Mouse (Mus musculus): ENCODE results near the gene Midn. TPM values are rescaled to one million over a fixed set of nuclear protein-coding genes. Genes with fewer than 3 reads are reported as not detected.

Midn gene
- polyA plus RNA-seq, 1 experiment from 2014 or later, result 19.4 TPM

DNA sequence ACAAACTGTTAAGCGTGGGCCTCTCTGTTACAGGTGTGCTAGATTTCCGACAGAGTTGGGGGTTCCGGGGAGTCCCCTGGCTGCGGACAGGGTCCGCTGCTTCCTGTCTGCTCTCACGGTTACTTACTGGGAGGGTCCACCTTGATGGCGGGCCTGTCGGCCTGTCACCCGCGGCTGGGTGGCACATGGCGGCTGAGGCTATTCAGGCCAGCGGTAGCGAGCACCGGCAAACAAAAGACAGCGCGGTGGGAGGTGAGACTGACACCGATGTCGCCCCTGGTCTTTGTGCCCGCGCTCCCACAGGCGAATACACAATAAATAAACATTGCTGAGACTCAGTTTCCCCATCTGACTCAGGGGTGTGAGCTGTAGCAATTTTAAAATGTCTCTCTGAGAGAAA lies 41.9 kb downstream of the Midn start:
- peak overlapping the region; percentile 73 for H3K27ac ChIP-seq (replicated peaks)
- peaks cover 20% of the 10 kb centered on the region for H3K36me3 ChIP-seq
- no peaks in the 10 kb centered on the region for H3K9me3 ChIP-seq (replicated peaks)
- no peak for ATAC-seq (ENCODE audit: low FRiP score)
- H3K27me3 ChIP-seq (replicated peaks), result 0 out of 2 replicates have a peak, but pooled peaks cover 3% of the 10 kb centered on the region
- peaks cover 15% of the 10 kb centered on the region for H3K4me1 ChIP-seq
- peak overlapping the region; percentile 35 for H3K4me3 ChIP-seq (replicated peaks)
- WGBS, result 5% methylated on average over 21 of the region's 21 CpGs
- H3K9ac ChIP-seq (replicated peaks), result peak overlapping the region; percentile 33
- H3K4me2 ChIP-seq, result peak overlapping the region; percentile 57

DNA sequence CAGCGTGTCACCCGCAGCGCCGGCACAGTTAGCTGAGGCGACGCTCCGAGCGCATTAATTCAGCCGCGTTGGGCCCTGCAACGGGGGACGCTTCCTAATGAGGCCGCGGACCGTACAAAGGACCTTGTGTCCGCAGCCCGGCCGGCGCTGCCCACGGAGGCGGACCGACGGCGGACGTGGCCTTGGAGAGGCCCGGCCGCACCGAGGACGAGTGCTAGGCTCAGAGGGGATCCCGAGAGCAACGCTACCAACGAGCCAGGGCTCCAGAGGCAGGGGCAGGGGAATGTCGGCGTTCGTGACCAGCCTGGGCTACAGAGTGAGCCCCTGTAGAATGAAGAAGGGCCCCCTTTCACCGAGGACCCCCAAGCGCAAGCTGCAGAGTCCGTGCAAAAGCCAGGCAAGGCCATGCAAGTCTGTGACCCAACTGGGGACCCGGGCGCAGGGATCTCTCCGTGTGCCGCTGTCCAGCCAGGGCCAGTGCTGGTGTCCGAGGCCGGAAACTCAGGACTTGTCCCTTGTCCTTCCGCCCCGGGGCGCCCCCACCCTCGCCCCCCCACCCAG lies 42.5 kb downstream of the Midn start:
- peak; percentile 36; the same call in 1 of the 2 replicates for ATAC-seq (ENCODE audit: low FRiP score)
- Histone ChIP-seq H3K36me3 (peaks cover 20% of the 10 kb centered on the region), H3K4me3 (replicated peaks) (peak overlapping the region; percentile 35), H3K27me3 (replicated peaks) (0 out of 2 replicates have a peak, but pooled peaks cover 3% of the 10 kb centered on the region), H3K4me1 (peaks cover 15% of the 10 kb centered on the region), H3K9ac (replicated peaks) (peak overlapping the region; percentile 33), H3K4me2 (peak overlapping the region; percentile 57), H3K9me3 (replicated peaks) (no peaks in the 10 kb centered on the region), H3K27ac (replicated peaks) (peak overlapping the region; percentile 73)
- under 1% methylated on average over 47 of the region's 48 CpGs for WGBS

DNA sequence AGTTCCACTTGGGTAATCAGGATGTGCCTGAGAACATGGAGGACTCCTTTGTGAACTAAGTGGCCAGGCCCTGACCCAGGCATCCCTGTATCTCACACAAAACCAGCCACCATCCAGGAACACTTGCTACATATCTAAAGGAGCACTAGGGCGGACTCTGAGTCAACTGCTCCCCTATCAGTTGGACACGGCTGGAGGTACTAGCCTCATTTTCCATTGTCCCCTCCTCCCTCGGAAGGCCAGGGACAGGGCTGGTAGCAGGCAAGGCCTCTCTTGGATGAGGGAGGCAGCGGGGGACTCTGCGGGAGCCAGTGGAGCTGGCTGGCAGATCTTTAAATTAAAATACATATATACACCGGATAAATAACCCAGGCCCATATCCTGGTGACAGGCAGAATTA lies 45.9 kb downstream of the Midn start:
- H3K27ac ChIP-seq (replicated peaks), result no peak overlapping the region
- H3K4me3 ChIP-seq (replicated peaks), result no peak overlapping the region
- no peak overlapping the region for H3K4me2 ChIP-seq
- H3K9me3 ChIP-seq (replicated peaks), result no peaks in the 10 kb centered on the region
- H3K4me1 ChIP-seq, result peaks cover 15% of the 10 kb centered on the region
- ATAC-seq (ENCODE audit: low FRiP score), result no peak
- WGBS, result 74% methylated on average over 6 of the region's 6 CpGs
- H3K36me3 ChIP-seq, result peaks cover 3% of the 10 kb centered on the region; the same call in 1 of the 2 replicates
- 0 out of 2 replicates have a peak, but pooled peaks cover 3% of the 10 kb centered on the region for H3K27me3 ChIP-seq (replicated peaks)
- no peak overlapping the region for H3K9ac ChIP-seq (replicated peaks)

DNA sequence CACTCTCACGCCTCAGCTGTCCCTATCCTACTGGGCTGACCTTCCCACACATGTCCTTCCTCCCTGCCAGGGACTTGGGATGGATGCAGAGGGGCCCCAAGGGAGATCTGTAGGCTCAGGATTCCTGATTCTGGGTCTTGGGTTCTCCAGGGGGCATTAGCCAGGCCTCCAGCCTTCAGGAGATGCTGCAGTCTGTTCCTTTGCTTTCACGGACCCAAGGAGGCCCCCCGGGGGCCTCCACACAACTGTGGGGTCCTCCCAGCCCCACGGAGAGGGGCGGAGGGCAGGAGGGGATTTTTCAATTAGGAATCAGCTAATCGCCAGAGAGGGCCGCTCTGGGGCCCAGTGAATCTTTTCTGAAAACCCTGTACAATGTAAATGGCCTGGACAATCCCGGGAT lies 46.4 kb downstream of the Midn start:
- ATAC-seq (ENCODE audit: low FRiP score), result no peak
- H3K9me3 ChIP-seq (replicated peaks), result no peaks in the 10 kb centered on the region
- H3K36me3 ChIP-seq, result no peaks in the 10 kb centered on the region
- 54% methylated on average over 8 of the region's 8 CpGs for WGBS
- no peak overlapping the region for H3K9ac ChIP-seq (replicated peaks)
- no peak overlapping the region for H3K27ac ChIP-seq (replicated peaks)
- H3K4me2 ChIP-seq, result no peak overlapping the region
- no peaks in the 10 kb centered on the region for H3K27me3 ChIP-seq (replicated peaks)
- H3K4me3 ChIP-seq (replicated peaks), result no peak overlapping the region
- H3K4me1 ChIP-seq, result peaks cover 16% of the 10 kb centered on the region

DNA sequence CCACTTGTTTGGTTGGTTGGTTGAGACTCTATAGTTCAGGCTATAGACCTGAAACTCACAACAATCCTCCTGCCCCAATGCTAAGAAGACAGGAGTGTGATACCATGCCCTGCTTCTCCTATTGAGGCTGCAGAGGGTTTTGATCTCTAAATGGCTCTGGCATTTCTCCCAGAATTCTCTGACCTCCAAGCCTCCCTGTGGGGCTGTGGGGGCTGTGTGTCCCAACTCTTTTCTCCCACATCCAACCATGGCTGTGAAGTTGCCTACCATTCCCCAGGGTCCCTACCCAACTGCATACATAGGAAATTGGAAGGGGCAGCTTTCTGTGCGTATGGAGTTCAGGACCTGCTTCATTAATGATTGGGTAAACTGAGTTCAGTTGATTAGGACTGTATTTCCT lies 48.1 kb downstream of the Midn start:
- H3K27ac ChIP-seq (replicated peaks), result no peak overlapping the region
- H3K4me1 ChIP-seq, result 0 out of 2 replicates have a peak, but pooled peaks cover 3% of the 10 kb centered on the region
- 93% methylated on average over 1 of the region's 1 CpGs for WGBS
- no peaks in the 10 kb centered on the region for H3K36me3 ChIP-seq
- H3K9me3 ChIP-seq (replicated peaks), result no peaks in the 10 kb centered on the region
- H3K27me3 ChIP-seq (replicated peaks), result no peaks in the 10 kb centered on the region
- no peak for ATAC-seq (ENCODE audit: low FRiP score)
- H3K9ac ChIP-seq (replicated peaks), result no peak overlapping the region
- H3K4me2 ChIP-seq, result no peak overlapping the region
- H3K4me3 ChIP-seq (replicated peaks), result no peak overlapping the region

DNA sequence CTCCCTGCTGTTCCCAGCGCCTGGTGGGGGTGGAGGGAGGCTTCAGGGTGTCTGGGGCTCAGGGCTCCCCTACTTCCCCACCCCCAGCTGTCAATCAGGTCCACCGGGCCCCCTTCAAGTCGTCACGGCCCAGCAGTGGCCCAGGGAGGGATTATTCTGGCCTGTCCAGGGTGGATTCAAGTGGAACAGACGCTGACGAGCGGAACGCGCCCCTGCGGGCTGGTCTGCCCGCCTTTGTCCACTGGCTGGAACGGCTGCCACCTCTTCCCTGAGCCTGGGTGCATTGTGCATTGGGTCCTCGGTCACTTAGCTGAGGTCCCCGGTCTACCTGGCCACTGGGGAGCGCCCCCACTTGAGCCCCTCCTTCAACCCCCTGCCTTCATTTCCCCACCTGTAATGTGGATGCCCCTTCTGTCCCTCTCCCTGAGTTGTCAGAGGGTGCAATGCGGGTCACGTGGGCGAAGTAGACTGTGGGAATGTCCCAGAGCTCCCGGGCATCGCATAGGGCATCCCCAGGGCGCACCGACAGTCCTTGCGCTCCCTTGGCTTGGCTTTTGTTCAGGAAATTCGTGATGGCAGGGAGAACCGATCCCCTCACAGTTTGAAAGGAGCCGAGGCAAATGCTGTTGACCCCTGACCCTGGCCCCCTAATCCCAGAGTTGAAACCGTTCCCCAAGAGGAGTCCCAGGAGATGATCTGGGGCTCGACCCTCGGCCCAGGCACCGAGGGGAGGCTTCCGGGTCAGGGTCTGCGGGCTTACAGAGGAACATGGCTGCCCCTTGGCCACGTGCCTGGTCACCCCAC lies 48.9 kb downstream of the Midn start:
- H3K9me3 ChIP-seq (replicated peaks), result no peaks in the 10 kb centered on the region
- no peak overlapping the region for H3K4me3 ChIP-seq (replicated peaks)
- no peak for ATAC-seq (ENCODE audit: low FRiP score)
- H3K4me2 ChIP-seq, result no peak overlapping the region
- H3K27ac ChIP-seq (replicated peaks), result no peak overlapping the region
- no peaks in the 10 kb centered on the region for H3K27me3 ChIP-seq (replicated peaks)
- H3K4me1 ChIP-seq, result 0 out of 2 replicates have a peak, but pooled peaks cover 3% of the 10 kb centered on the region
- H3K36me3 ChIP-seq, result no peaks in the 10 kb centered on the region
- 71% methylated on average over 33 of the region's 33 CpGs for WGBS
- no peak overlapping the region for H3K9ac ChIP-seq (replicated peaks)

DNA sequence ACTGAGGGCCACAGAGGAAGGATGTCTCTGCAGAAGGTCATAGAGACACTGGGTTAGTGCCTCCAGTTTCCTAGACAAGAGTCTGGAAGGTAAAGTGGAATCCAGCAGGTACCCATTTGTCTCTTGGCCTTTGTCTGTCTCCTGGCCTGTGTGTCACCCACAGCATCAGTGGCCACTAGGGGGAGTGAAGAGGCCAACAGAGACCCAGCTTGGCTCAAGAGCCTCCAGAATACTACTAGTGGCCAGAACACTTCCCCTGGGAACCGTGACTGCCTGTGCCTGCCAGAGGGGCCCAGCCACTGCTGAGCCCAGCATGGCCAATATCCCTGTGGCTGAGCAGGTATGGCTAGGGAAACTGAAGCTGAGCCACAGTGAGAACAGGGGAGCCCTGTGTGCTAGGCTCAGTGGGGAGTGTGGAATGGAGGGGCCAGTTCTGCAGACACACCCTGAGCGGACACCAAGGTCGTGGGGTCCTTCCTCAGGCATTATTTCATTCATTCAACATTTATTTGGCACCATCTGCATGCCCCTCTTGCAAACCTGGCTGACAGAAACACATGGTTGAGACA lies 51.5 kb downstream of the Midn start:
- H3K9ac ChIP-seq (replicated peaks), result no peak overlapping the region
- no peaks in the 10 kb centered on the region for H3K27me3 ChIP-seq (replicated peaks)
- H3K4me2 ChIP-seq, result no peak overlapping the region
- 50% methylated on average over 3 of the region's 3 CpGs for WGBS
- H3K4me3 ChIP-seq (replicated peaks), result no peak overlapping the region
- H3K9me3 ChIP-seq (replicated peaks), result no peaks in the 10 kb centered on the region
- no peak overlapping the region for H3K27ac ChIP-seq (replicated peaks)
- 0 out of 2 replicates have a peak, but pooled peaks cover 3% of the 10 kb centered on the region for H3K4me1 ChIP-seq
- no peaks in the 10 kb centered on the region for H3K36me3 ChIP-seq
- peak; percentile 67 for ATAC-seq (ENCODE audit: low FRiP score)

DNA sequence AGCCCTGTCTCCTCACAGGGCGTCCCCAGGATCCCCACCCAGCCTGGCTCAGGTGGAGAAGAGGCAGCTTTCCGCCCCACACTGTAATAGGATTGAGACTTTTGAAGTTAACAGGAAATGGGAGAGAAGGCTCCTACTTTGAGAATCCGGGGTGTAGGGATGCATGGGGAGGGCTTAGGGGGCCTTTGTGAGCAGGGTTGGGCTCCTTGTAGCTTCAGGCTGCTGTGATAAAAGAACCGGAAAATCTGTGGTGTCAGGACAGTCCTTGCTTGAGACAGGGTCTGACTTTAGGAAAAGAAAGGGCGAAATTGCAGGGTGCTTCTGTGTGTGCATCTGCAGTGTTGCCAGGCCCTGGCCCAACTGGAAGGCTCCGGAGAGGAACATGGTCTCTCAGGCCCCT lies 52.4 kb downstream of the Midn start:
- WGBS, result 83% methylated on average over 6 of the region's 6 CpGs
- no peak overlapping the region for H3K4me2 ChIP-seq
- H3K9me3 ChIP-seq (replicated peaks), result no peaks in the 10 kb centered on the region
- no peaks in the 10 kb centered on the region for H3K36me3 ChIP-seq
- no peak overlapping the region for H3K9ac ChIP-seq (replicated peaks)
- 0 out of 2 replicates have a peak, but pooled peaks cover 3% of the 10 kb centered on the region for H3K4me1 ChIP-seq
- H3K4me3 ChIP-seq (replicated peaks), result no peak overlapping the region
- ATAC-seq (ENCODE audit: low FRiP score), result no peak
- no peaks in the 10 kb centered on the region for H3K27me3 ChIP-seq (replicated peaks)
- no peak overlapping the region for H3K27ac ChIP-seq (replicated peaks)

DNA sequence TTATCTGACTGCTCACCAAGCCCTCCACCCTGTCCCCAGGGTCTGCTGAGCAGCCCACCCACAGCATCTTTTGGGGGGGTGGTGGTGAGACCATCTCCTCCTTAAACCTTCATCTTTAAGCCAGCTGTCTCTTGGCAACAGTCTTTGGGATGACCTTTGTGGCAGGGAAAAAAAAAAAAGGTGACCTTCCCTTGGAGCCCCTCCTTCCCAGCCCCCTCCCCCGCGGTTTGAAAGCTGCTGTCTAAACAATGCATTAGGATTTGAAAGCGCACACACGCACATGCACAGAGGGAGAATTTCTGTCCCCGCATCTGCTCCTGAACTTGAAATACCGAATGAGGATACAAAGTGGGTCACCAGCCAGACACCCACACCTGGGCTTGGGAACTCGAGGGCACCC lies 56.0 kb downstream of the Midn start:
- H3K4me2 ChIP-seq, result no peak overlapping the region
- H3K4me1 ChIP-seq, result peaks cover 20% of the 10 kb centered on the region
- ATAC-seq (ENCODE audit: low FRiP score), result no peak
- no peak overlapping the region for H3K9ac ChIP-seq (replicated peaks)
- 24% methylated on average over 7 of the region's 7 CpGs for WGBS
- no peaks in the 10 kb centered on the region for H3K36me3 ChIP-seq
- no peaks in the 10 kb centered on the region for H3K27me3 ChIP-seq (replicated peaks)
- H3K4me3 ChIP-seq (replicated peaks), result no peak overlapping the region
- no peaks in the 10 kb centered on the region for H3K9me3 ChIP-seq (replicated peaks)
- H3K27ac ChIP-seq (replicated peaks), result no peak overlapping the region

DNA sequence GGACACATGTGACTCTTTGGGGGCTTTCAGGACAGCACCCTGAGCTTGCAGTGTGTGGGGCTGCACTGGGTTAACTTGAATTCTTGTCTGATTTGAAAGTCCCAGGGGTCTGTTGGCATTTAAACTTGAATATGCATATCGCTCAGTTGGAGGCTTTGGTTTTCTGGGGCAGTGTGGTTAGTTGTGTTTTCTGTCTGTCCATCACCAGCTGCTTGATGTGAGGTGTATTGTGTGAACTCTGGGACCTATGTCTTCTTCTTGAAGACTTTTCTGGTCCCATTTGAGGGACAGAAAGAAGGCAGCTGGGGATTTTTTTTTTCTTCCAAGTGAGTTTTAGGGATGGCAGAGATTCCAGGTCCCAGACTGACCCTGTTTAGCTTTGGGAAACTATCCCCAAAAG lies 59.1 kb downstream of the Midn start:
- Histone ChIP-seq H3K9ac (replicated peaks) (no peak overlapping the region), H3K4me3 (replicated peaks) (no peak overlapping the region), H3K27me3 (replicated peaks) (no peaks in the 10 kb centered on the region), H3K9me3 (replicated peaks) (no peaks in the 10 kb centered on the region), H3K4me2 (no peak overlapping the region), H3K36me3 (no peaks in the 10 kb centered on the region), H3K27ac (replicated peaks) (no peak overlapping the region), H3K4me1 (peaks cover 20% of the 10 kb centered on the region)
- no peak for ATAC-seq (ENCODE audit: low FRiP score)
- 50% methylated on average over 1 of the region's 1 CpGs for WGBS

DNA sequence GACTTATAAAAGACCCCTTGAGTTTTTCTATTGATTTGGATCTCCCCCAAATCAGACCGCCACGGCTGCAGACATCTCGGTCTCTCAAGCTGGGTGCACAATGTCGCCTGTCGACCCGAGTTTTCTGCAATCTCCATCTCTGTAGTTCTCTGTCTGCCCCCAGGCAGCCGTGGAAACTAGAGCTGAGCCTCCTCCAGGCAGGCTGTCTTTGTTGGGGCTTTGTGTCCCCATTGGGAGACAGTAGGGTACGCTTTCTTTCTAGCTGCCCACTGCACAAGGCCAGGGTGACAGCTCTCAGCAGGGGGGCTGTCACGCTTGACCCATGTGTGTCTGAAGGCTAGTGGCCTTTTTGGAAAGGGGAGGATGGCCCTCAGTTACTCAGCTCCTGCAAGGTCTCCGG lies 59.6 kb downstream of the Midn start:
- H3K27ac ChIP-seq (replicated peaks), result no peak overlapping the region
- no peaks in the 10 kb centered on the region for H3K9me3 ChIP-seq (replicated peaks)
- H3K9ac ChIP-seq (replicated peaks), result no peak overlapping the region
- ATAC-seq (ENCODE audit: low FRiP score), result no peak
- WGBS, result 33% methylated on average over 10 of the region's 10 CpGs
- no peak overlapping the region for H3K4me2 ChIP-seq
- H3K27me3 ChIP-seq (replicated peaks), result no peaks in the 10 kb centered on the region
- H3K36me3 ChIP-seq, result no peaks in the 10 kb centered on the region
- peaks cover 20% of the 10 kb centered on the region for H3K4me1 ChIP-seq
- no peak overlapping the region for H3K4me3 ChIP-seq (replicated peaks)

Measured in neural tube, embryonic 15.5 days (tissue).